Mouse (Mus musculus) cerebellum, postnatal 4 days (tissue): ENCODE measurements at regions not wholly inside any gene's neighbourhood (a gene's known extent, or its start where the extent isn't known, plus 50 kb on each side); places are given as distances from the start of the nearest gene placed in this dataset.

Source experiments
- DNase-seq, 2 experiments: peaks; one replicate each; pipeline ENCODE4 v3.0.0; 2022; ENCODE audit warnings: low spot score in 2 of 2, mixed read lengths in 1 of 2

DNA sequence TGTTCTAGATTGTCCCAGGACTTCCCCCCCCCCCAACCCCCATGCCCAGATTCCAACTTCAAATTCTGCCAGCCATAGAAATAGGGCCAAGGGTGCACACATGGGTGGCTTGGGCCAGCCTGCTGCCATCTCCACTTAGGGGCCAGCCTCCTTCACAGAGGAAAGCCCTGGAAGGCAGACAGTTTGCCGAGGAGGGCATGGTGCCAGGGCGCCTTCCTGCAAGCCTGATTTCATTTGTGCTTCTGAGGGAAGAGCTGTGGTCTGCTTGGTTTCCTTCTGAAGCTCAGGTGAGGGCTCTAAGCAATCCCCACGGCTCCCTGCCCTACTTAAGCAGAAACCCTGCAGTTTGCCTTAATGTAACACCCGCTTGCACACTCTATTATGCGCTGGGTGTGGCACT lies 52.3 kb upstream of the Tcl1 start:
- DNase-seq: peak; percentile 29 to 79

DNA sequence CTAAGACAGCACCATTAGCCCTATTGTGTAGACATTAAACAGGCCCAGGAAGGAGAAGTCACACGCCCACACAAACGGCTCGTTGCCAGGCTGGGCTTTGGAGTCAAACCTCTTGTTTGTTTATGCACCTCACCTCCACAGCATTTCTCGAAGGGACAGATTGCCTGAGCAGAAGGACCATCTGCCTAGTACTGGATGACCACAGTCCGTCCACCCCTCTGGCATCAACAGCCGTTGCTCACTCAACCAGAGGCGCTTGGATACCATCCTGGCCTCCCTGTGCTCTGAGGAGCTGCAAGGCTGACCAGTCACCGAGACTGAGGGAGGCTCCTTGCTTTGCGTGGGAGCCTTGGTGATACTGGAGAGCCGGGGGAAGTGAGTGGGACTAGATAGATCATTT lies 53.6 kb upstream of the Tunar start:
- peak in 1 of 2 experiments; percentile 46 for DNase-seq

- DNase-seq: no peak
Measured at GRCm38 (mm10) chr12:105281070-105281469, 52.6 kb upstream of the Tunar start.

GRCm38 (mm10) chr12:105282091-105282490 lies 51.6 kb upstream of the Tunar start:
- no peak for DNase-seq
